Mouse (Mus musculus): ENCODE measurements around the gene Hbb-y.
"Not testable (repeated sequence)": the region's sequence is repeated elsewhere in the genome, so short reads cannot be mapped to it uniquely, and the experiment has no call there.

Gene Hbb-y

GRCm38 (mm10) chr7:103813152-103813551 lies 39.9 kb downstream of the Hbb-y start:
- in situ Hi-C loops (cut with MboI, MseI): not testable (repeated sequence)

GRCm38 (mm10) chr7:103812174-103812573 lies 40.8 kb downstream of the Hbb-y start:
- in situ Hi-C loops (cut with MboI, MseI): no loop called here

GRCm38 (mm10) chr7:103811223-103811845 lies 41.7 kb downstream of the Hbb-y start:
- in situ Hi-C loops (cut with MboI, MseI): no loop called here

- in situ Hi-C loops (cut with MboI, MseI): no loop called here
Observed at GRCm38 (mm10) chr7:103810746-103811145, 42.3 kb downstream of the Hbb-y start.

- in situ Hi-C loops (cut with MboI, MseI): no loop called here
Observed at GRCm38 (mm10) chr7:103810296-103810695, 42.7 kb downstream of the Hbb-y start.

- in situ Hi-C loops (cut with MboI, MseI): loop anchor here (10.0 kb wide), 1 partner anchor 1115 kb away; the partner anchor contains the start of gene Olfr557
Observed at GRCm38 (mm10) chr7:103809801-103810155, 43.2 kb downstream of the Hbb-y start.

- in situ Hi-C loops (cut with MboI, MseI): loop anchor here (10.0 kb wide), 1 partner anchor 1114 kb away; the partner anchor contains the start of gene Olfr557
Observed at GRCm38 (mm10) chr7:103808971-103809800, 43.8 kb downstream of the Hbb-y start.

GRCm38 (mm10) chr7:103808120-103808519 lies 44.9 kb downstream of the Hbb-y start:
- in situ Hi-C loops (cut with MboI, MseI): loop anchor here (10.0 kb wide), 1 partner anchor 1113 kb away; the partner anchor contains the start of gene Olfr557

- in situ Hi-C loops (cut with MboI, MseI): loop anchor here (10.0 kb wide), 1 partner anchor 1112 kb away; the partner anchor contains the start of gene Olfr557
Observed at GRCm38 (mm10) chr7:103806856-103807255, 46.2 kb downstream of the Hbb-y start.

Measured in T-helper 2 cell (primary cell).